Mouse (Mus musculus): Measurements from ENCODE around the gene Alg12. TPM values are rescaled to one million over a fixed set of nuclear protein-coding genes. Genes with fewer than 3 reads are reported as not detected.
"Not testable (repeated sequence)": the region's sequence is repeated elsewhere in the genome, so short reads cannot be mapped to it uniquely, and the experiment has no call there.

Gene Alg12
- total RNA-seq, 2 experiments from 2014 or later, result 10.1 to 13.3 TPM

DNA sequence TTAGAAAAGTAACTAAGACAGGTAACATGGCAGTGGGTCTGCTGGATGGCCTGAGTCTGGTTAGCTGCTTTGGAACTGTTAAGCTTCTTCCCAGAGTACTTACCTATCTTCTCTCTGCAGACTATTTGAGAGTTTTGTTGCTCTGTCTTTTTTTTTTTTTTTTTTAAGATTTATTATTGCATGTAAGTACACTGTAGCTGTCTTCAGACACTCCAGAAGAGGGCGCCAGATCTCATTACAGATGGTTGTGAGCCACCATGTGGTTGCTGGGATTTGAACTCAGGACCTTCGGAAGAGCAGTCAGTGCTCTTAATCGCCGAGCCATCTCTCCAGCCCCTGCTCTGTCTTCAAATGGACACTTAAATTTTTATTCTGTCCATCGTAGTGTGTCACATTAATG, 44.5 kb downstream of the Alg12 start:
- peak; percentile 55 for TF ChIP-seq CTCF (conservative IDR thresholded peaks at IDR 0.05)
- not testable (repeated sequence) for DNase-seq (ENCODE audit: low spot score in 2 of 2); H3K27ac ChIP-seq; H3K4me3 ChIP-seq

DNA sequence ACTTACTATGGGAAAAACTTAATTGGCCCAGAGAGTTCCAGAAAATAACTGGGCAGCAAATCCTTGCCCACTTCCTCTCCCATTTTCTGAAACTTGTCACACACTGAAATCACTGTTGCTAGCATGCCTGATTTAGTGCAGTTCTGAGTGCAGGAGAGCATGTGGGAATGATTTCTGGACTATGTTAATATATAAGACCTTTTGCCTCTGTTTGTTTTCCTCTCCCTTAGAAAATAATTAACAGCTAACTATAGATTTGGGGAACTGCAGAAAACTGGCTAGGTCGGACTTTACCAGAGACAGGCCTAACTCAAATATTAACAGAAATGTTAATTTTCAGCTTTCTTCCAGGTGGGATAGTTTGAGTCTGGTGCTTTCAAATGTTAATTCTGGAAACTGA, 50.6 kb downstream of the Alg12 start:
- H3K27ac ChIP-seq, result no peak overlapping the region
- DNase-seq (ENCODE audit: low spot score in 2 of 2), result no peak
- no peak overlapping the region for H3K4me3 ChIP-seq
- no peak for TF ChIP-seq CTCF (conservative IDR thresholded peaks at IDR 0.05)

DNA sequence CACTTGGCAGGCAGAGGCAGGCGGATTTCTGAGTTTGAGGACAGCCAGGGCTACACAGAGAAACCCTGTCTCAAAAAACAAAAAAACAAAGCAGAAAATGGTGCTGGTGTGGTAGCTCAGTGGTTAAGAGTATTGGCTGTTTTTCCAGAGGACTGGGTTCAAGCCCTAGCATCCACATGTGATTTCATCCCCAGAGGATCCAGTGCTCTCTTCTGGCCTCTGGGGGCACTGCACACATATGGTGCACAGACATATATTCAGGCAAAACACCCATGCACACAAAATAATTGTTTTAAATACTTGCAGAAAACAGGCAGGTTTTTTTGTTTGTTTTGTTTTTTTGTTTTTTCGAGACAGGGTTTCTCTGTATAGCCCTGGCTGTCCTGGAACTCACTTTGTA, 53.0 kb downstream of the Alg12 start:
- TF ChIP-seq CTCF (conservative IDR thresholded peaks at IDR 0.05), result peak; percentile 44
- DNase-seq (ENCODE audit: low spot score in 2 of 2); H3K27ac ChIP-seq; H3K4me3 ChIP-seq: not testable (repeated sequence)

DNA sequence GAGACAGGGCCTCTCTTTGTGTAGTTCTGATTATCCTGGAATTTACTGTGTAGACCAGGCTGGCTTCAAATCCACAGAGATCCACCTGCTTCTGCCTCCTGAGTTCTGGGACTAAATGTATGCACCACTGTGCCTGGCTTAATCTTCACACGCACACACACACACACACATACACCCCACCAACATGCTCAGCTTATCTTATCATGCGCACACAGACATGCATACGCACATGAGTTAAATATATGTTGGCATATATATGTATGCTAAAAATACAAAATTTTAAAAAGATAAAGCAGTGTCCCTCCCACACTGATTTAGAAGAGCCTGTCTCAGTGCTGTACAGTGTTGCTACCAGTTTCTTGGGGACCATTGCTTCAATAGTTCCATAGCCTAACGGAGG, 57.6 kb downstream of the Alg12 start:
- H3K4me3 ChIP-seq, result no peak overlapping the region
- no peak for TF ChIP-seq CTCF (conservative IDR thresholded peaks at IDR 0.05)
- no peak for DNase-seq (ENCODE audit: low spot score in 2 of 2)

DNA sequence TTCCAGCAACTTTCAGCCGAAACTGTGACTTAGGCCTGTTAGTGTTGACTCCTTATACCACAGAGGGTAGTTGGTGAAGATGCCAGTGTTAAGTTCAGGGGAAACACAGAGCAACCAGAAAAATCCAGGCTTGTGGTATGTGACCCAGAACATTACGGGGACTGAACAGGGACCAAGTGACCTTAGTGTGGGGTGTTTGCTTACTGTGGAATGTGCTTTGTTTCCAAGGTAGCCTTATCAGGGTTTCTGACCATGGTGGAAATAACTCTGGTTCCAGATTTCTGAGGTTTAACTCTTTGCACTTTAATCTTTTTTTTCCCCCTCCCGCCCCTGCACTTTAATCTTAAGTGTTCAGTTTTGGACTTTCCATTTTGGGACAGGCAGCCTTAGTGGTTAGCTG, 61.1 kb downstream of the Alg12 start:
- TF ChIP-seq CTCF (conservative IDR thresholded peaks at IDR 0.05), result no peak
- H3K4me3 ChIP-seq, result no peak overlapping the region
- H3K27ac ChIP-seq, result no peak overlapping the region
- no peak for DNase-seq (ENCODE audit: low spot score in 2 of 2)

More for the DNA sequence above, 57.6 kb downstream of the Alg12 start:
- no peak overlapping the region for H3K27ac ChIP-seq

DNA sequence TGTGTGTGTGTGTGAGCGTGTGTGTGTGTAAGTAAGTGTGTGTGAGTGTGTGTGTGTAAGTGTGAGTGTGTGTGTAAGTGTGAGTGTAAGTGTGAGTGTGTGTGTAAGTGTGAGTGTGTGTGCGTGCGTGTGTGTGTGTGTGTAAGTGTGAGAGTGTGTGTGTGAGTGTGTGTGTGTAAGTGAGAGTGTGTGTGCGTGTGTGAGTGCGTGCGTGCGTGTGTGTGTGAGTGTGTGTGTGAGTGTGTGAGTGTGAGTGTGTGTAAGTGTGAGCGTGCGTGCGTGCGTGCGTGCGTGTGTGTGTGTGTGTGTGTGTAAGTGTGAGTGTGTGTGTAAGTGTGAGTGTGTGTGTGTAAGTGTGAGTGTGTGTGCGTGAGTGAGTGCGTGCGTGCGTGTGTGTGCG, 63.4 kb downstream of the Alg12 start:
- no peak overlapping the region for H3K27ac ChIP-seq
- H3K4me3 ChIP-seq, result no peak overlapping the region
- DNase-seq (ENCODE audit: low spot score in 2 of 2), result no peak
- no peak for TF ChIP-seq CTCF (conservative IDR thresholded peaks at IDR 0.05)

Other genes starting within 250 kb of the Alg12 start
- not detected for gene Zdhhc25, start 219.0 kb downstream of the Alg12 start, total RNA-seq (2021)
- 10 to 100 TPM; 52.5 to 60.6 TPM for gene Brd1, start 85.1 kb downstream of the Alg12 start, total RNA-seq (2021)
- gene Zbed4, start 67.7 kb downstream of the Alg12 start, total RNA-seq (2021), result 1 to 10 TPM; 9.1 to 9.4 TPM
- 10 to 100 TPM; 21.4 to 26.5 TPM for gene Creld2, start 328 bp upstream of the Alg12 start, total RNA-seq (2021)
- 10 to 100 TPM; 29.9 to 37.9 TPM for gene Pim3, start 42.9 kb upstream of the Alg12 start, total RNA-seq (2021)
- gene Ttll8, start 135.1 kb upstream of the Alg12 start, total RNA-seq (2021), result 1 to 10 TPM; 1.5 to 2.0 TPM
- gene Mlc1, start 159.7 kb upstream of the Alg12 start, total RNA-seq (2021), result 100 to 1,000 TPM; 114 to 116 TPM
- gene Mov10l1, start 163.6 kb upstream of the Alg12 start, total RNA-seq (2021), result not detected
- 100 to 1,000 TPM; 159 to 177 TPM for gene Panx2, start 240.4 kb upstream of the Alg12 start, total RNA-seq (2021)